Mouse (Mus musculus) right cerebral cortex, postnatal 36 days (tissue): Measurements from ENCODE around the gene Trpc5.

Experiments used
- DNase-seq, 2 experiments: peaks; one replicate each; pipeline ENCODE4 v3.0.0; 2022; ENCODE audit warnings: low spot score in 2 of 2, mixed read lengths in 1 of 2

The Trpc5 gene

GRCm38 (mm10) chrX:144337938-144338337 is 350.0 kb downstream of the Trpc5 start:
- no peak for DNase-seq

GRCm38 (mm10) chrX:144335332-144336015 is 352.5 kb downstream of the Trpc5 start:
- no peak for DNase-seq
